Mouse (Mus musculus) lung, postnatal 0 days (tissue): ENCODE measurements around the gene Clip2.

Experiments
- CTCF ChIP-seq: IDR thresholded peaks from 2 replicates; pipeline ENCODE4 v1.5.1; 2016; ENCODE audit warnings: antibody characterized with exemption, mild to moderate bottlenecking
- EP300 ChIP-seq: IDR thresholded peaks from 2 replicates; pipeline ENCODE4 v1.6.1; 2016; ENCODE audit warnings: antibody characterized with exemption, mild to moderate bottlenecking, control low read depth

GRCm38 (mm10) chr5:134565696-134566095, 13.5 kb upstream of the Clip2 start:
- TF ChIP-seq CTCF, result no peak
- no peak for TF ChIP-seq EP300
